Comparison of ENCODE assay signal across 8 mouse cellular contexts in genomic region chr14:30515931-30516723, GRCm38 (mm10). TPM values are rescaled to one million over a fixed set of nuclear protein-coding genes. Genes with fewer than 3 reads are reported as not detected.
DNase-seq lines count a peak whose midpoint lies in the region; ATAC-seq and TF ChIP-seq lines count a peak whose summit lies in the region.

No protein-coding gene starts in this region.

- peak; percentile 77 for TF ChIP-seq CTCF in midbrain, postnatal 0 days (IDR thresholded peaks at IDR 0.05)

- 91% methylated on average over 13 of the region's 13 CpGs for WGBS in midbrain, postnatal 0 days
- 87% methylated on average over 13 of the region's 13 CpGs for WGBS in midbrain, embryonic 16.5 days
- 82% methylated on average over 13 of the region's 13 CpGs for WGBS in intestine, embryonic 14.5 days
- 87% methylated on average over 13 of the region's 13 CpGs for WGBS in neural tube, embryonic 15.5 days

- H3K36me3 ChIP-seq in midbrain, postnatal 0 days (ENCODE audit: insufficient read depth, low read length): peaks cover 27% of the 10 kb centered on the region
- H3K36me3 ChIP-seq in midbrain, embryonic 16.5 days (ENCODE audit: control insufficient read depth, insufficient read depth, low read length): peaks cover 16% of the 10 kb centered on the region
- H3K36me3 ChIP-seq in intestine, embryonic 14.5 days (ENCODE audit: control insufficient read depth, insufficient read depth, low read length): peaks cover 80% of the 10 kb centered on the region
- H3K36me3 ChIP-seq in neural tube, embryonic 15.5 days: peaks cover 54% of the 10 kb centered on the region

- no peak overlapping the region for H3K4me2 ChIP-seq in midbrain, postnatal 0 days (ENCODE audit: low read depth, low read length, poor library complexity, severe bottlenecking)
- H3K4me2 ChIP-seq in midbrain, embryonic 16.5 days (ENCODE audit: low read length): no peak overlapping the region
- no peak overlapping the region for H3K4me2 ChIP-seq in intestine, embryonic 14.5 days (ENCODE audit: low read length)
- H3K4me2 ChIP-seq in neural tube, embryonic 15.5 days: no peak overlapping the region

- no peaks in the 10 kb centered on the region for H3K9me3 ChIP-seq in midbrain, postnatal 0 days (ENCODE audit: low read length)
- no peaks in the 10 kb centered on the region for H3K9me3 ChIP-seq in midbrain, embryonic 16.5 days (replicated peaks; ENCODE audit: control insufficient read depth, low read length, poor library complexity, severe bottlenecking)
- H3K9me3 ChIP-seq in intestine, embryonic 14.5 days (ENCODE audit: control insufficient read depth, low read length): no peaks in the 10 kb centered on the region
- no peaks in the 10 kb centered on the region for H3K9me3 ChIP-seq in neural tube, embryonic 15.5 days (replicated peaks)

- DNase-seq in adrenal gland, adult 2 months: peak; percentile 23
- DNase-seq in adrenal gland, adult 8-10 months: no peak
- peak; percentile 61 for DNase-seq in midbrain, postnatal 0 days (ENCODE audit: low spot score)
- no peak for DNase-seq in intestine, embryonic 14.5 days (ENCODE audit: low spot score)
- peak; percentile 51 for DNase-seq in retina, embryonic 14.5 days (ENCODE audit: low spot score)
- DNase-seq in urinary bladder, postnatal 25 days (ENCODE audit: low spot score): no peak

- no peaks in the 10 kb centered on the region for H3K4me1 ChIP-seq in midbrain, postnatal 0 days (ENCODE audit: insufficient read depth, low read length)
- H3K4me1 ChIP-seq in midbrain, embryonic 16.5 days (ENCODE audit: control insufficient read depth, insufficient read depth, low read length): no peaks in the 10 kb centered on the region
- H3K4me1 ChIP-seq in intestine, embryonic 14.5 days (replicated peaks; ENCODE audit: control insufficient read depth, insufficient read depth, low read length): no peaks in the 10 kb centered on the region
- no peaks in the 10 kb centered on the region for H3K4me1 ChIP-seq in neural tube, embryonic 15.5 days

- H3K27me3 ChIP-seq in midbrain, postnatal 0 days (ENCODE audit: insufficient read depth, low read length): no peaks in the 10 kb centered on the region
- H3K27me3 ChIP-seq in midbrain, embryonic 16.5 days (ENCODE audit: control insufficient read depth, insufficient read depth, low read depth, low read length): no peaks in the 10 kb centered on the region
- H3K27me3 ChIP-seq in intestine, embryonic 14.5 days (replicated peaks; ENCODE audit: control insufficient read depth, insufficient read depth, low read length): no peaks in the 10 kb centered on the region
- no peaks in the 10 kb centered on the region for H3K27me3 ChIP-seq in neural tube, embryonic 15.5 days (replicated peaks)

- H3K27ac ChIP-seq in midbrain, postnatal 0 days (ENCODE audit: low read depth, low read length): no peak overlapping the region
- no peak overlapping the region for H3K27ac ChIP-seq in midbrain, embryonic 16.5 days (ENCODE audit: low read length)
- no peak overlapping the region for H3K27ac ChIP-seq in intestine, embryonic 14.5 days (ENCODE audit: low read depth)
- no peak overlapping the region for H3K27ac ChIP-seq in neural tube, embryonic 15.5 days (replicated peaks)

- no peak overlapping the region for H3K9ac ChIP-seq in midbrain, postnatal 0 days (replicated peaks; ENCODE audit: low read length, poor library complexity, severe bottlenecking)
- H3K9ac ChIP-seq in midbrain, embryonic 16.5 days (ENCODE audit: low read depth, low read length): no peak overlapping the region
- H3K9ac ChIP-seq in intestine, embryonic 14.5 days (ENCODE audit: low read length): no peak overlapping the region
- no peak overlapping the region for H3K9ac ChIP-seq in neural tube, embryonic 15.5 days (replicated peaks)

- no peak overlapping the region for H3K4me3 ChIP-seq in midbrain, postnatal 0 days (ENCODE audit: low read depth, low read length)
- H3K4me3 ChIP-seq in midbrain, embryonic 16.5 days (ENCODE audit: low read depth, low read length): no peak overlapping the region
- no peak overlapping the region for H3K4me3 ChIP-seq in intestine, embryonic 14.5 days (ENCODE audit: low read depth, low read length)
- H3K4me3 ChIP-seq in neural tube, embryonic 15.5 days (replicated peaks): no peak overlapping the region

- ATAC-seq in midbrain, postnatal 0 days (ENCODE audit: low FRiP score): no peak
- ATAC-seq in midbrain, embryonic 16.5 days: no peak
- 0 out of 2 replicates have a peak, but pooled peaks have one; percentile 70 for ATAC-seq in intestine, embryonic 14.5 days (replicated peaks; ENCODE audit: low FRiP score, low TSS enrichment, low read depth)
- ATAC-seq in neural tube, embryonic 15.5 days (ENCODE audit: low FRiP score): no peak; the same call in 1 of the 2 replicates

RNA-seq across cellular contexts. Expression of gene Cacna1d, which starts 24.9 kb away (rescaled TPM):
- total RNA-seq in adrenal gland, adult 2 months (2021): 10 to 100 TPM; 10.7 to 12.7 TPM
- polyA plus RNA-seq in adrenal gland, adult 2 months (2012; rRNA removed): 8.0 and 8.4 TPM in 2 replicates
- total RNA-seq in adrenal gland, adult 8-10 months (2022): 10 to 100 TPM; 11.9 to 40.7 (median 22.2) TPM
- 36.5 and 44.3 TPM in 2 replicates for total RNA-seq in midbrain, postnatal 0 days (2014; rRNA removed)
- 7.6 and 8.9 TPM in 2 replicates for polyA plus RNA-seq in midbrain, postnatal 0 days (2015; fragmentation: Nextera tagmentation; extraction: Ambion mirVana)
- 10.5 and 12.4 TPM in 2 replicates for polyA plus RNA-seq in midbrain, embryonic 16.5 days (2015; fragmentation: Nextera tagmentation; extraction: Ambion mirVana)
- 6.8 and 7.2 TPM in 2 replicates for polyA plus RNA-seq in intestine, embryonic 14.5 days (2014; fragmentation: Nextera tagmentation; extraction: Ambion mirVana)
- 9.4 and 11.5 TPM in 2 replicates for polyA plus RNA-seq in neural tube, embryonic 15.5 days (2015; fragmentation: Nextera tagmentation; extraction: Ambion mirVana)

RNA-seq across cellular contexts. Expression of gene Tkt, which starts 32.0 kb away (rescaled TPM):
- total RNA-seq in adrenal gland, adult 2 months (2021): 1,000 to 10,000 TPM in 1 of 2 experiments, 100 to 1,000 TPM in 1; 736 to 1,496 TPM
- 1,206 and 1,589 TPM in 2 replicates for polyA plus RNA-seq in adrenal gland, adult 2 months (2012; rRNA removed)
- total RNA-seq in adrenal gland, adult 8-10 months (2022): 1,000 to 10,000 TPM in 1 of 4 experiments, 100 to 1,000 TPM in 3; 361 to 1,078 (median 577) TPM
- 364 and 388 TPM in 2 replicates for total RNA-seq in midbrain, postnatal 0 days (2014; rRNA removed)
- polyA plus RNA-seq in midbrain, postnatal 0 days (2015; fragmentation: Nextera tagmentation; extraction: Ambion mirVana): 241 and 251 TPM in 2 replicates
- polyA plus RNA-seq in midbrain, embryonic 16.5 days (2015; fragmentation: Nextera tagmentation; extraction: Ambion mirVana): 283 and 301 TPM in 2 replicates
- 134 and 167 TPM in 2 replicates for polyA plus RNA-seq in intestine, embryonic 14.5 days (2014; fragmentation: Nextera tagmentation; extraction: Ambion mirVana)
- polyA plus RNA-seq in neural tube, embryonic 15.5 days (2015; fragmentation: Nextera tagmentation; extraction: Ambion mirVana): 270 and 288 TPM in 2 replicates

RNA-seq across cellular contexts. Expression of gene Dcp1a, which starts 36.8 kb away (rescaled TPM):
- total RNA-seq in adrenal gland, adult 2 months (2021): 10 to 100 TPM; 20.6 to 30.1 TPM
- 33.1 and 39.0 TPM in 2 replicates for polyA plus RNA-seq in adrenal gland, adult 2 months (2012; rRNA removed)
- total RNA-seq in adrenal gland, adult 8-10 months (2022): 10 to 100 TPM; 24.0 to 37.6 (median 28.3) TPM
- 22.5 and 26.1 TPM in 2 replicates for total RNA-seq in midbrain, postnatal 0 days (2014; rRNA removed)
- polyA plus RNA-seq in midbrain, postnatal 0 days (2015; fragmentation: Nextera tagmentation; extraction: Ambion mirVana): 9.3 and 11.8 TPM in 2 replicates
- 18.3 TPM in 2 replicates for polyA plus RNA-seq in midbrain, embryonic 16.5 days (2015; fragmentation: Nextera tagmentation; extraction: Ambion mirVana)
- 25.9 and 29.5 TPM in 2 replicates for polyA plus RNA-seq in intestine, embryonic 14.5 days (2014; fragmentation: Nextera tagmentation; extraction: Ambion mirVana)
- 16.2 and 16.8 TPM in 2 replicates for polyA plus RNA-seq in neural tube, embryonic 15.5 days (2015; fragmentation: Nextera tagmentation; extraction: Ambion mirVana)

Comparison
In these comparisons a context has a peak if more than half of its experiments do, and no peak if none do; other contexts are left out.
1. DNase-seq: peak in adrenal gland, adult 2 months (single experiment), midbrain, postnatal 0 days (single experiment) and retina, embryonic 14.5 days (single experiment); none in adrenal gland, adult 8-10 months (single experiment), intestine, embryonic 14.5 days (single experiment) and urinary bladder, postnatal 25 days (single experiment).